ENCODE assay signal across 33 mouse cellular contexts in the genomic region with DNA sequence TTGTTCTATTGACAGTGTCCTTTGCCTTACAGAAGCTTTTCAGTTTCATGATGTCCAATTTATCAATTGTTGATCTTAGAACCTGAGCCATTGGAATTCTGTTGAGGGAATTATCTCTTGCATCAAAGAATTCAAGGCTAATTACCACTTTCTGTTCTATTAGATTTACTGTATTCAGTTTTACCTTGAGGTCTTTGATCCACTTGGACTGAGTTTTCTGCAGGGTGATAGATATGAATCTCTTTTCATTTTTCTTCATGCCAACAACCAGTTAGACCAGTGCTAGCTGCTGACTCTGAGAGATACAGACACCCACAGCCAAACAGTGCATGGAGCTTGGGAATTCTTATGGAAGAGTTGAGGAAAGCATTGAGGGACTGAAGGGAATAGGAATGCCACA.
"Had no signal": no experiment of that assay in that cellular context is flagged by ENCODE, and none has a peak within 500 bp of the region (broad histone marks: within the 10 kb centered on the region; RNA-seq: fewer than 3 reads in every experiment).

No protein-coding gene starts in this region.

- DNase-seq: heart, postnatal 10 days; heart, postnatal 14 days; heart, postnatal 36 days; heart, postnatal 4 days; kidney, adult 11 months; kidney, adult 18-20 months; kidney, adult 2 months; kidney, adult 8-10 months; kidney, adult 9 months; kidney, postnatal 10 days; kidney, postnatal 14 days; kidney, postnatal 25 days; kidney, postnatal 36 days; kidney, postnatal 4 days; layer of hippocampus, adult 9-11 months; layer of hippocampus, postnatal 36 days had no signal

- H3K27me3 ChIP-seq: heart, embryonic 13.5 days; heart, embryonic 15.5 days; hindbrain, embryonic 12.5 days; hindbrain, embryonic 13.5 days; hindbrain, embryonic 15.5 days; intestine, embryonic 15.5 days; kidney, embryonic 15.5 days had no signal

- H3K27ac ChIP-seq: heart, embryonic 13.5 days; heart, embryonic 15.5 days; hindbrain, embryonic 10.5 days; hindbrain, embryonic 12.5 days; hindbrain, embryonic 13.5 days; hindbrain, embryonic 14.5 days; hindbrain, embryonic 15.5 days; hindbrain, postnatal 0 days; intestine, embryonic 15.5 days; kidney, embryonic 15.5 days; kidney, postnatal 0 days; layer of hippocampus, adult 2 months; left cerebral cortex, adult 2 months had no signal

- H3K4me2 ChIP-seq: heart, embryonic 13.5 days; heart, embryonic 15.5 days; hindbrain, embryonic 12.5 days; hindbrain, embryonic 13.5 days; hindbrain, embryonic 14.5 days; hindbrain, embryonic 15.5 days; intestine, embryonic 15.5 days; kidney, embryonic 15.5 days had no signal

- ATAC-seq: hindbrain, embryonic 16.5 days; hindbrain, postnatal 0 days; inflammation-experienced regulatory T-cells, adult 6 months; intestine, embryonic 15.5 days; intestine, embryonic 16.5 days; intestine, postnatal 0 days had no signal

- H3K36me3 ChIP-seq: heart, embryonic 13.5 days; heart, embryonic 15.5 days; hindbrain, embryonic 10.5 days; hindbrain, embryonic 12.5 days; hindbrain, embryonic 13.5 days; hindbrain, embryonic 15.5 days; intestine, embryonic 15.5 days; kidney, embryonic 15.5 days had no signal

- H3K4me1 ChIP-seq: heart, embryonic 13.5 days; heart, embryonic 15.5 days; hindbrain, embryonic 12.5 days; hindbrain, embryonic 13.5 days; hindbrain, embryonic 15.5 days; intestine, embryonic 15.5 days; kidney, embryonic 15.5 days had no signal

- H3K4me3 ChIP-seq: heart, embryonic 13.5 days; heart, embryonic 15.5 days; hindbrain, embryonic 10.5 days; hindbrain, embryonic 12.5 days; hindbrain, embryonic 13.5 days; hindbrain, embryonic 15.5 days; intestine, embryonic 15.5 days; kidney, embryonic 15.5 days; layer of hippocampus, adult 2 months; left cerebral cortex, adult 2 months had no signal

- H3K9ac ChIP-seq: heart, embryonic 13.5 days; heart, embryonic 15.5 days; hindbrain, embryonic 12.5 days; hindbrain, embryonic 13.5 days; hindbrain, embryonic 14.5 days; hindbrain, embryonic 15.5 days; intestine, embryonic 15.5 days; kidney, embryonic 15.5 days had no signal

- H3K9me3 ChIP-seq: heart, embryonic 13.5 days; heart, embryonic 15.5 days; hindbrain, embryonic 10.5 days; hindbrain, embryonic 12.5 days; hindbrain, embryonic 13.5 days; hindbrain, embryonic 15.5 days; intestine, embryonic 15.5 days; kidney, embryonic 15.5 days had no signal
